In genomic region chr10:59753538-59754069, GRCm38 (mm10) we compare ENCODE assay signal across 11 mouse cellular contexts.
"Had no signal": no experiment of that assay in that cellular context is flagged by ENCODE, and none has a peak within 500 bp of the region (broad histone marks: within the 10 kb centered on the region; RNA-seq: fewer than 3 reads in every experiment).

No protein-coding gene starts in this region.

- H3K27me3 ChIP-seq: limb, embryonic 13.5 days; midbrain, embryonic 12.5 days; stomach, embryonic 15.5 days had no signal

- H3K9ac ChIP-seq: limb, embryonic 13.5 days; liver, embryonic 14.5 days; midbrain, embryonic 12.5 days; stomach, embryonic 15.5 days had no signal

- H3K9me3 ChIP-seq: limb, embryonic 13.5 days; midbrain, embryonic 12.5 days; stomach, embryonic 15.5 days had no signal

- H3K4me1 ChIP-seq: stomach, embryonic 15.5 days had no signal

- ATAC-seq: midbrain, embryonic 16.5 days had no signal

- H3K4me3 ChIP-seq: limb, embryonic 13.5 days; midbrain, embryonic 12.5 days; stomach, embryonic 15.5 days had no signal

- H3K27ac ChIP-seq: limb, embryonic 13.5 days; liver, embryonic 14.5 days; midbrain, embryonic 12.5 days; stomach, embryonic 15.5 days had no signal

- DNase-seq: kidney, adult 8-10 months; kidney, postnatal 36 days; layer of hippocampus, adult 9-11 months; left cerebral cortex, postnatal 4 days; lung, adult 18-20 months; right cerebral cortex, postnatal 4 days had no signal

- H3K4me2 ChIP-seq: limb, embryonic 13.5 days; midbrain, embryonic 12.5 days; stomach, embryonic 15.5 days had no signal
